Mouse (Mus musculus) midbrain, embryonic 14.5 days (tissue): ENCODE measurements at regions not wholly inside any gene's neighbourhood (a gene's known extent, or its start where the extent isn't known, plus 50 kb on each side); places are given as distances from the start of the nearest gene placed in this dataset.
A peak's percentile ranks its signal among the peaks of the same experiment; 100 is the strongest.

Experiments used
- ATAC-seq: fragments of 200-750 bp; cut with Nextera tagmentation; 2 replicates; pipeline ENCODE4 v1.8.0; 2017; ENCODE audit warnings: moderate number of reproducible peaks, moderate library complexity; ENCODE audit not compliant: low FRiP score, low TSS enrichment
- DNase-seq: peaks from one replicate; pipeline ENCODE4 v3.0.0-alpha.2; 2015
- H3K27ac ChIP-seq: fragments of 300-500 bp; sonication (generic); replicated peaks from 2 replicates; pipeline ENCODE4 v1.5.1; 2014; ENCODE audit warnings: mild to moderate bottlenecking, low read depth, low read length, moderate library complexity
- H3K27me3 ChIP-seq: fragments of 300-500 bp; sonication (generic); 2 replicates; pipeline ENCODE4 v1.6.1; 2014; ENCODE audit warnings: low read length, control low read depth, mixed read lengths; ENCODE audit not compliant: control insufficient read depth, insufficient read depth
- H3K36me3 ChIP-seq: fragments of 300-500 bp; sonication (generic); 2 replicates; pipeline ENCODE4 v1.6.1; 2014; ENCODE audit warnings: low read length, control low read depth; ENCODE audit not compliant: control insufficient read depth, insufficient read depth
- H3K4me1 ChIP-seq: fragments of 300-500 bp; sonication (generic); 2 replicates; pipeline ENCODE4 v1.6.1; 2014; ENCODE audit warnings: mild to moderate bottlenecking, antibody characterized with exemption, low read length, control low read depth; ENCODE audit not compliant: control insufficient read depth, insufficient read depth
- H3K4me2 ChIP-seq: fragments of 300-500 bp; sonication (generic); 2 replicates; pipeline ENCODE4 v1.6.1; 2014; ENCODE audit warnings: mild to moderate bottlenecking, low read length, moderate library complexity
- H3K4me3 ChIP-seq: fragments of 300-500 bp; sonication (generic); replicated peaks from 2 replicates; pipeline ENCODE4 v1.5.1; 2014; ENCODE audit warnings: low read depth, low read length
- H3K9ac ChIP-seq: fragments of 300-500 bp; sonication (generic); replicated peaks from 2 replicates; pipeline ENCODE4 v1.6.1; 2014; ENCODE audit warnings: mild to moderate bottlenecking, low read length, moderate library complexity
- H3K9me3 ChIP-seq: fragments of 300-500 bp; sonication (generic); 2 replicates; pipeline ENCODE4 v1.6.1; 2016; ENCODE audit warnings: low read length, control low read depth, mixed read lengths; ENCODE audit not compliant: control insufficient read depth
- WGBS: fragments of 180-500 bp; shearing (Covaris S2); extraction: QIAGEN DNeasy Blood & Tissue Kit; methylation state at CpG from one replicate; pipeline ENCODE4 v1.1.7; 2014; 5-methylcytosine and 5-hydroxymethylcytosine counted together

DNA sequence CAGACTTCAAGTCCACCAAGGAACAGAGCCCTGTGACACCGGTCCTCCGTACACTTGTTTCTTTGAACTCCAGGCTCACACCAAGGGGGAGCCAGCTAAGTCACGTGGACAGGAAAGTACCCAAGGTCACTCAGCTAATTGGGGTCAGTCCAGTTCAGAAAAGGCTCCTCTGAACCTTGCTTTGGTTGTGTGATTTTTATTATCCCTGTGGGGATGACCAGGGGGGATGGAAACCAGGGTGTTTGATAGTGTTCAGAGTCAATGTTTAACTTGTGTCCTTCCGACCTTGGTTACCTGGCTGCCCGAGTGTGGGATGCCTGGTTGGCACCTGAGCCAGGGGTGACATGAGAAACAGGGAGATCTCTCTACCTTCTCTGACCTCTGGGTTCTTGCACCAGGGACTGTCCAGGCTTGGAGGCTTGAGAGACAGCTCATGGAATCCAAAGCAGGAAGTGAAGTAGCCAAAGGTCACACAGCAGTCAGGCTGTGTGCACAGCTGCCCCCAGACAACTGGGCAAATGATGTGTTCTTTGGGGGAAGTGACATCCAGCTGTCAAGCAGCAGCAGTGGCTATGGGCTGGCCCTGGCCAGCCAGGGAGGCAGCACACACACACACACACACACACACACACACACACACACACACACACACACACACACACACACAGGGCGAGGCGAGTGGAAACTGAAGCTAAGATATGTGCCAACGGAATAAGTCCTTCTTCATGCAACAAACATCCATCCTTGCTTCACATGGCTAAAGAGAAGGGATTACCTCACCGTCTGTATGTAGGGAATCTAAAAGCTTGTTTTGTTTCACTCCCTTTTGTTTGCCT lies 250.5 kb upstream of the Zmiz1 start:
- DNase-seq (no peak), ATAC-seq (no peak)
- Histone ChIP-seq H3K9ac (no peak overlapping the region), H3K9me3 (no peaks in the 10 kb centered on the region), H3K4me3 (no peak overlapping the region), H3K4me1 (no peaks in the 10 kb centered on the region), H3K36me3 (no peaks in the 10 kb centered on the region), H3K4me2 (no peak overlapping the region), H3K27me3 (no peaks in the 10 kb centered on the region), H3K27ac (no peak overlapping the region)
- 74% methylated on average over 9 of the region's 9 CpGs for WGBS

DNA sequence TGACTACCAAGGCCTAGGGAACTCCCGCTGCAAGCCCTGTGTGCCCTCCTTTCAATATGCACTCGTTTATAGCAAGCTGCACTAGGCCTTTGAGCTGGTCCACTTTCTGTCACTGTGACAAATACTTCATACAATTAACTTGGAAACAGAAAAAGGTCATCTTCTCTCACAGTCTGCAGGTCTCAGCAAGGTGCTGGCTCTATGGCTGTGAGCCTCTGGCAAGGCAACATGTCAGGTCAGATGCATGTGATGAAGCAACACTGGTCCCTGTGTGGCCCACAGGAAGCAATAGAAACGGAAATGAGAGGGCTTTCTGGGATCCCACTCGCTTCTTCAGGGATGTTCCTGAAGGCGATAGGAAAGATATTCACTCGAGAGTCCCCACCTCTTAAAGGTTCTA lies 245.9 kb upstream of the Zmiz1 start:
- no peak overlapping the region for H3K4me2 ChIP-seq
- no peak overlapping the region for H3K9ac ChIP-seq
- no peak for DNase-seq
- H3K4me1 ChIP-seq: no peaks in the 10 kb centered on the region
- H3K27ac ChIP-seq: no peak overlapping the region
- no peaks in the 10 kb centered on the region for H3K36me3 ChIP-seq
- no peaks in the 10 kb centered on the region for H3K27me3 ChIP-seq
- WGBS: 62% methylated on average over 6 of the region's 6 CpGs
- no peak overlapping the region for H3K4me3 ChIP-seq
- no peak for ATAC-seq
- H3K9me3 ChIP-seq: no peaks in the 10 kb centered on the region

DNA sequence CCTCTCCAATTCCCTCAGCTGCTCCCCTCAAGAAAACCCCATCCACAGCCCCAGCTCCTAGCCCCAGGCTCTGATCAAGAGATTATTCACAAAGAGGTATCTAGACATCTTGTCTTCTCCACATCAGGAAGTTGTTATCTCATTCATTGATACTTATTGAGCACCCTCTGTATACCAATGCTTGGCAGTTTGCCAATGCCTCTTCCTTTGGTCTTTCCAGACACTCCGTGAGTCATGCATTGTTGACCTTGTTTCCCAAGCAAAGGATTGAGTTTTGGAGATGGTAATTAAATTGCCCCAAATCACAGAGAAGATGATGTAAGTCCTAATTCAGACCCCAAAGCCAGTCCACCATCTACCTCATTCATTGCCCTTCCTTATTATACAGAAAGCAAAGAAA lies 235.9 kb upstream of the Zmiz1 start:
- H3K27ac ChIP-seq: no peak overlapping the region
- no peaks in the 10 kb centered on the region for H3K9me3 ChIP-seq
- no peak for DNase-seq
- peaks cover 39% of the 10 kb centered on the region for H3K4me1 ChIP-seq
- no peak overlapping the region for H3K4me3 ChIP-seq
- ATAC-seq: no peak
- no peak overlapping the region for H3K9ac ChIP-seq
- WGBS: 49% methylated on average over 1 of the region's 1 CpGs
- no peaks in the 10 kb centered on the region for H3K36me3 ChIP-seq
- H3K4me2 ChIP-seq: no peak overlapping the region
- H3K27me3 ChIP-seq: no peaks in the 10 kb centered on the region

DNA sequence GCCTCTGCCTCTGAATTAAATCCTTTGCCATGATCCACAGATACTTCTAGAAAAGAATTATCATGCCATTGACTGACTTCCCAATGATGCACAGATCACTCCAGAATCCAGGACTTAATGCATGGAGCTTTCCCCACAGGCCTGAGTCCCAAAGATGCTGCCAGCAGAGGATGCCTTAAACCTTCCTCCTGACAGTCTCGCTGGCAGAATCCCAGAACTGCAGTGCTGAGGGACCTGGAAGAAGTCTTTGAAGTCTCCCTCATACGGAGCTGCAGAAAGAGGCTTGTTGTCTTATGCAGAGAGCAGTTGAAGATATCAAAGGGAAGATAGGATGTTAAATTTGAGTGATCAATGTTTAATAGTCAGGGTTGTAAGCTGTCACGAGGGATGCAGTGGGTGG lies 233.8 kb upstream of the Zmiz1 start:
- Histone ChIP-seq H3K9me3 (no peaks in the 10 kb centered on the region), H3K4me2 (no peak overlapping the region), H3K4me1 (peaks cover 49% of the 10 kb centered on the region), H3K27ac (0 out of 2 replicates have a peak overlapping the region, but pooled peaks have one; percentile 79), H3K27me3 (no peaks in the 10 kb centered on the region), H3K9ac (no peak overlapping the region), H3K4me3 (no peak overlapping the region), H3K36me3 (no peaks in the 10 kb centered on the region)
- DNase-seq (peak; percentile 61), ATAC-seq (no peak)
- WGBS: 35% methylated on average over 3 of the region's 3 CpGs

DNA sequence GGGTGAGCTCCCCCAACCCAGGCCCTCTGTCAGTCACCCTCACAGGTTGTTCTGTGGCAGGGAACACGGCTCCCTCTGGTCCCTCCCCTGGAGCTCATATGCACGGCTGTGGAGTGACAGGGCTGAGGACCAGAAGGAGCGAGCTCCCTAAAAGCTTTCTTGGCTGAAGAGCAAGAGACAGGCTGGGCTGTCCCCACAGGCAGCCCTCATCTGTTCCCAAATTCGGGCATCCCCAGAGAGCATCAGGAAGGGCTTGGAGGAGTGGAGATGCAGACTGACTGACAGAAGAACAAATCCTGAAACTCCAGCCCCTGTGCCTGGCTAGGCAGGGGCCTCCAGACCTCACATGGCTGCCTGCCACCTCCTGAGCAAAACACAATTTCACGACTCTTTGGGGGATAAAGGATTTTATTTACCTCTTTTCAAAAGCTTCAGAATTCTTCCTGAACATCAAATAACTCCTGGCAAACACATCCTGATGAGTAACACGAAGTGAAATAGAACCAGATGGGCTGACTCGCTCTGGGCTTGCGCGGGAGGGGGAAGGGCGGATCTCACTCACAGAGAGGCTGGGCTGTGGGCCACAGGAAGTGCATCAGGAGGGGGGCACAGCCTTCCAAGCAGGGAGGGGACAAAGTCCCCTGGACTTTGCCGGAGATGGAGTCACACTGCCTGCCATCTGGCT lies 232.7 kb upstream of the Zmiz1 start:
- peak overlapping the region; percentile 79 for H3K27ac ChIP-seq
- no peak overlapping the region for H3K4me3 ChIP-seq
- H3K36me3 ChIP-seq: no peaks in the 10 kb centered on the region
- no peaks in the 10 kb centered on the region for H3K27me3 ChIP-seq
- H3K4me2 ChIP-seq: peak overlapping the region; percentile 18
- 9% methylated on average over 11 of the region's 11 CpGs for WGBS
- H3K9ac ChIP-seq: no peak overlapping the region
- DNase-seq: peak; percentile 85
- H3K9me3 ChIP-seq: no peaks in the 10 kb centered on the region
- H3K4me1 ChIP-seq: peaks cover 49% of the 10 kb centered on the region
- peak; percentile 87 for ATAC-seq

DNA sequence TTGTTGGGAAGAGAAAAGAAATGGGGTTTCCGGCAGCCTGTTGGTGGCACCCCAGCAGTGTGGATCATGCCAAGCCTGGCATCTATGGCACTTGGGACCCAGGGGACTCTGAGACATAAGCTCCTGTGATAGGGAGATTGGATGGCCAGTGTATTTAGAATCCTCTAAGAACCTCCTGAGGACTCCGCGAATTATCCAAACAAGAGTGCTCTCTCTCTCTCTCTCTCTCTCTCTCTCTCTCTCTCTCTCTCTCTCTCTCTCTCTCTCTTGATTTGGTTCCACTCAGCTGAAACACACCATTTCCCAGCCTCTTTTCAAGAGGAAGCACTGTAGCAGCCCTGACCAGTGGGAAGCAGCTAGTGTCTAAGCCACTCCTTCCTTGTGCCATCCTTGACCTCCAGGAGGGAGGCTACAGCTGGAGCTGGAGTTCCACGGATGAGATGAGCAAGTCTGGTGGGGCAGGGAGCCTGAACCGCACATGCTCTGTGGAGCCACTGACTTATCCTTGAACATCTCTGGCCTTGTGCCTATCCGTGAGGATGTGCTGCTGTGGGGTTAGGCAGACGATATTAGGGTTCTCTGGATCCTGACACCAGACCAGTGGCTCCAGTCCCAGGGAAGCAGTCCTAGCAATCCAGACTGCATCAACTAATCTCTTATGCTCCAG lies 232.0 kb upstream of the Zmiz1 start:
- peak overlapping the region; percentile 18 for H3K4me2 ChIP-seq
- H3K36me3 ChIP-seq: no peaks in the 10 kb centered on the region
- peak; percentile 12 for ATAC-seq
- peak overlapping the region; percentile 79 for H3K27ac ChIP-seq
- WGBS: 50% methylated on average over 7 of the region's 7 CpGs
- H3K4me1 ChIP-seq: peaks cover 49% of the 10 kb centered on the region
- H3K9ac ChIP-seq: no peak overlapping the region
- no peaks in the 10 kb centered on the region for H3K9me3 ChIP-seq
- no peak for DNase-seq
- no peaks in the 10 kb centered on the region for H3K27me3 ChIP-seq
- H3K4me3 ChIP-seq: no peak overlapping the region

DNA sequence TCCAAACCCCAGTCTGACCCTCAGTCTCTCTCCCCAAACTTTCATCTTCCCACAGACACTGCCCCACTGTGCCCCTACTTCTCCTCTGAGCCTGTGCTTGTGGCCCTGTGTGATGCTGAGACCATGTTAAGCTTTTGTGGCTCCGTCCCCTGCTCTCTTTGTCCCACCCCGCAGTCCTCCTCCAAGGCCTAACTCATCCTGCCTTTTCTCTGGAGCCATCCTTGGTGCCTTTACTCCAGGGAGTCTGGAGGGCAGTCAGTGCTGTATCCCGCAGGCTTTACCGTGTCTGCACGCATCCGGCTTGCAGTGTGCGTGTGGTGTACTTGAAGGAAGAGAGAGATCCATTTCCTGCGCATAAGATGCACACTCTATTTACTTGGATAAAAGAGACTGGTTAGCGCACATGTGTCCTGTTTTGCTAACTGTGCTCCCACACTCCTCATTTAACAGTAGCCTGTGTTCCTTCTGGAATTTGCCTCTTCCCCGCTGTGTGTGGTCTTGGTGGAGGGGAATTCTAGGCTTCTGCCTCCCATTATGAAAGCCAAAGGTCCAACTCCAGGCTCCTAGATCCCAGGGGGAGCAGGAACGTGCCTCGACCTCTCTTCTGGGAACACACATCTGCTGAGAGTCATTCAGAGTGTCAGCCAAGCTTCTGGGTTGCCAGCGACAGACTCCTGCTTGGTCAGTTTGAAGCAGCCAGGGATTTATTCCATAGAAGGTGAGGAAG lies 230.5 kb upstream of the Zmiz1 start:
- Histone ChIP-seq H3K4me1 (peaks cover 49% of the 10 kb centered on the region), H3K27ac (no peak overlapping the region), H3K9ac (no peak overlapping the region), H3K4me2 (no peak overlapping the region), H3K9me3 (no peaks in the 10 kb centered on the region), H3K4me3 (no peak overlapping the region), H3K36me3 (no peaks in the 10 kb centered on the region), H3K27me3 (no peaks in the 10 kb centered on the region)
- ATAC-seq (no peak), DNase-seq (no peak)
- 81% methylated on average over 13 of the region's 13 CpGs for WGBS

DNA sequence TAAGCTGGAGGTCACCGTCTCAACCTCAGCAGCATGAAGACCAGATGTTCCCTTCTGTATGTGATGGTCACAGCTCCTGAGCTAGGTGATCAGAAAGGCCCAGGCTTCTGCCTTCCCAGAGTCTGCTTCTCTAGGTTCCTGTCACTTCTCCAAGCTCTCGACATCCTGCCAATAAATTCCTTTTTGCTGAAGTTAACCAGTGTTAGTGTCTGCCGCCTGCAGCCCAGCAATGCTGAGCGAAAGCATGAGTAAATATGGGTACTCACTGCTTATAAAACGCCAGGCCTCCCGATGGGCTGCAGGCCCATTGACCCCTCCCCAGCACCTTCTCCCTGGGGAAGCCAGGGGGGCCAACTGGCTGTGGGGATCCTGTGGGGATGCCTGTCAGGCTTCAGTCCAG lies 229.4 kb upstream of the Zmiz1 start:
- H3K4me1 ChIP-seq: peaks cover 45% of the 10 kb centered on the region
- H3K9ac ChIP-seq: no peak overlapping the region

More for the DNA sequence above, 229.4 kb upstream of the Zmiz1 start:
- 51% methylated on average over 6 of the region's 6 CpGs for WGBS
- Histone ChIP-seq H3K4me2 (no peak overlapping the region), H3K27ac (no peak overlapping the region; the same call in 1 of the 2 replicates), H3K9me3 (no peaks in the 10 kb centered on the region), H3K36me3 (no peaks in the 10 kb centered on the region), H3K27me3 (no peaks in the 10 kb centered on the region), H3K4me3 (no peak overlapping the region)
- DNase-seq: no peak
- no peak for ATAC-seq
